Mouse (Mus musculus): ENCODE data around the gene Vtn. TPM values are rescaled to one million over a fixed set of nuclear protein-coding genes. Genes with fewer than 3 reads are reported as not detected.

Gene Vtn
- not detected in 2 replicates for total RNA-seq (2014; fragmentation: Nextera tagmentation)
- not detected in 2 replicates for total RNA-seq (2017)
- polyA plus RNA-seq (2012) = not detected in 2 replicates

DNA sequence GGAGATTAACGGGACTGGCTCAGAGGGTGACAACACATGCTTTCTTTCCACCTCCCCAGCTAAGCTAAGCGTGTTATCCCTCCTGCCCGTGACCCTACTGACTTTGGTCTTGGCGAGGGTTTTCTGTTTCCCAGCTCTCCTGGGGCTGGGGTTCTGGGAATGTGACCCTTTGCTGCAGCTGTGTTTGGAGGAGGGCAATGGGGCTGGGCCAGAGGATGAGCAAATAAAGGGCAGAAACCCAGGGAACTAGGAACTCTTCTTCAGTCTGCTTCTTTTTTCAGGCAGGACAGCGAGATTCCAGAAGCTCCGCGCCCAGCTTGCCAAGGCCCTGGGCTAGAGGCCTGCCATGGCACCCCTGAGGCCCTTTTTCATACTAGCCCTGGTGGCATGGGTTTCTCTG, at the start of gene Vtn:
TSS of gene Vtn (plus strand) at position 88 of the 400 bp plus-strand sequence.
- ATAC-seq (ENCODE audit: extremely low read depth, insufficient number of reproducible peaks, low FRiP score, poor library complexity, severe bottlenecking) = no peak
- H3K9me3 ChIP-seq (replicated peaks) = no peaks in the 10 kb centered on the region
- H3K4me3 ChIP-seq (ENCODE audit: low read depth, low read length) = peak within 1 kb of the TSS; percentile 64; the same call in 1 of the 2 replicates
- DNase-seq (ENCODE audit: low spot score) = no peak
- peaks cover 21% of the 10 kb centered on the region for H3K4me1 ChIP-seq (ENCODE audit: insufficient read depth, low read depth, low read length)
- H3K27me3 ChIP-seq (ENCODE audit: insufficient read depth, low read length) = peaks cover 50% of the 10 kb centered on the region
- TF ChIP-seq GATA2 (IDR thresholded peaks at IDR 0.05; ENCODE audit: borderline replicate concordance, low read depth, low read length) = no peak
- no peak for TF ChIP-seq POLR2AphosphoS5 (IDR thresholded peaks at IDR 0.05; ENCODE audit: insufficient replicate concordance, low read depth, low read length)
- H3K36me3 ChIP-seq (replicated peaks) = peaks cover 7% of the 10 kb centered on the region

DNA sequence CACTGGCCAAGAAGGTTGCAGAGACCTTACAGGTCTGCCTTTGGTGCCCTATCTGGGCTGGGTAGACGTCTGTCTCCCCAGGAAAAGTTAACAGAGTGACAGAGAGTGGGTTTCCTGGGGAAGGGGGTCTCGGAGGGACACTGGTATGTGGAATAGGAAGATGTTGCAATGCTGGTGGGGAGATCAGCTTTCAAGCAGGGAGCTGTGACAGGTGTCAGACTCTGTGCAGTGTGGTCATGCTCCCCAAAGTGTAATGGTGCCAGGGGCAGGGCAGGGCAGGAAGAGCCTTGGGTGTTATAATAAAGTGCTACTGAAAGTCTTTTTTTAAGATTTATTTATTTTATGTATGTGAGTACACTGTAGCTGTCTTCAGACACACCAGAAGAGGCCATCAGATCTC, 48.6 kb upstream of the Vtn start:
- Histone ChIP-seq H3K27me3 (ENCODE audit: insufficient read depth, low read length) (peaks cover 30% of the 10 kb centered on the region), H3K4me3 (ENCODE audit: low read depth, low read length) (no peak overlapping the region), H3K4me1 (ENCODE audit: insufficient read depth, low read depth, low read length) (no peaks in the 10 kb centered on the region; the same call in 1 of the 2 replicates), H3K9me3 (replicated peaks) (no peaks in the 10 kb centered on the region), H3K36me3 (replicated peaks) (no peaks in the 10 kb centered on the region)
- no peak for DNase-seq (ENCODE audit: low spot score)
- ATAC-seq (ENCODE audit: extremely low read depth, insufficient number of reproducible peaks, low FRiP score, poor library complexity, severe bottlenecking) = no peak
- TF ChIP-seq GATA2 (IDR thresholded peaks at IDR 0.05; ENCODE audit: borderline replicate concordance, low read depth, low read length) (no peak), TAL1 (conservative IDR thresholded peaks at IDR 0.05; ENCODE audit: low read depth, low read length) (no peak)

- Histone ChIP-seq H3K4me3 (ENCODE audit: low read depth, low read length) (no peak overlapping the region), H3K27me3 (ENCODE audit: insufficient read depth, low read length) (peaks cover 27% of the 10 kb centered on the region), H3K9me3 (replicated peaks) (no peaks in the 10 kb centered on the region), H3K4me1 (ENCODE audit: insufficient read depth, low read depth, low read length) (no peaks in the 10 kb centered on the region; the same call in 1 of the 2 replicates), H3K36me3 (replicated peaks) (no peaks in the 10 kb centered on the region)
- DNase-seq (ENCODE audit: low spot score) (no peak), ATAC-seq (ENCODE audit: extremely low read depth, insufficient number of reproducible peaks, low FRiP score, poor library complexity, severe bottlenecking) (no peak)
- no peak for TF ChIP-seq POLR2AphosphoS5 (IDR thresholded peaks at IDR 0.05; ENCODE audit: insufficient replicate concordance, low read depth, low read length)
- TF ChIP-seq CTCF (IDR thresholded peaks at IDR 0.05; ENCODE audit: low read depth, low read length) = peak; percentile 47; the same call in 1 of the 2 replicates
- no peak for TF ChIP-seq TAL1 (conservative IDR thresholded peaks at IDR 0.05; ENCODE audit: low read depth, low read length)
Observed at GRCm38 (mm10) chr11:78453675-78454074, 45.2 kb upstream of the Vtn start.

DNA sequence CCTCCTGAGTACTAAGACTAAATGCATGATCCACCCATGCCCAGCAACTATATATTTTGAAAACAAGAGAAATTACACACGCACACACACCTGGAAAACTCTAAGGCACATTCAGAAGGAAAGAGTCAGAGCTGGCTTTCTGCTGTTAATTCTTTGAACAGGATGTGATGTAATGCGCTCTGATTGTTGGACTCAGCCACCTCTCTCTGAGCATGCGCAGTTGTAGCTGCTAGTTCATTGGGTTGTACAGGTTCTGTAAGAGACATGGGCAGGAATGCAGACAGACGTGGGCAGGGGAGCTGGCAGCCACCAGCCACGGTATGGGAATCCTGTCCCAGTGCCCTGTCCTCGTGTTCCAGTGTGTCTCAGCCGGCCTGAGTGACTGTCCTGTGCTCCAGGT, 44.6 kb upstream of the Vtn start:
- H3K36me3 ChIP-seq (replicated peaks) = no peaks in the 10 kb centered on the region
- H3K9me3 ChIP-seq (replicated peaks) = no peaks in the 10 kb centered on the region
- peaks cover 27% of the 10 kb centered on the region for H3K27me3 ChIP-seq (ENCODE audit: insufficient read depth, low read length)
- ATAC-seq (ENCODE audit: extremely low read depth, insufficient number of reproducible peaks, low FRiP score, poor library complexity, severe bottlenecking) (no peak), DNase-seq (ENCODE audit: low spot score) (no peak)
- H3K4me1 ChIP-seq (ENCODE audit: insufficient read depth, low read depth, low read length) = no peaks in the 10 kb centered on the region; the same call in 1 of the 2 replicates
- no peak overlapping the region for H3K4me3 ChIP-seq (ENCODE audit: low read depth, low read length)
- TF ChIP-seq CTCF (IDR thresholded peaks at IDR 0.05; ENCODE audit: low read depth, low read length) = no peak
- TF ChIP-seq GATA1 (IDR thresholded peaks at IDR 0.05; ENCODE audit: borderline replicate concordance, low read length) = no peak
- TF ChIP-seq GATA2 (IDR thresholded peaks at IDR 0.05; ENCODE audit: borderline replicate concordance, low read depth, low read length) = no peak
- TF ChIP-seq TAL1 (conservative IDR thresholded peaks at IDR 0.05; ENCODE audit: low read depth, low read length) = no peak
- TF ChIP-seq POLR2AphosphoS5 (IDR thresholded peaks at IDR 0.05; ENCODE audit: insufficient replicate concordance, low read depth, low read length) = no peak

DNA sequence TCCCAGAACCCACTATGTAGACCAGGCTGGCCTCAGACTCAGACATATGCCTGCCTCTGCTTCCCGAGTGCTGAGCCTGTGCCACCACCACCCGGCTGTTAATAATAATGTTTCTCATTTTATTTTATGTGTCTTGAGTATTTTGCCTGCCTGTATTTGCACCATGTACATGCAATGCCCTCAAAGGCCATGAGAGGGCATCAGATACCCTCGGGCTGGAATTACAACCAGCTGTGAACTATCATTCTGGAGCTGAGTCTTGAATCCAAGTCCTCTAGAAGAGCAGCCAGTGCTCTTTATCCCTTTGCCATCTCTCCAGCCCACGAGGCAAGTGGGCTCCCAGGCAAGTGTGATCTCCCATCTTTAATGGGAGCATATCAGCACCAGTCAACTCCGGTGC, 43.6 kb upstream of the Vtn start:
- no peak overlapping the region for H3K4me3 ChIP-seq (ENCODE audit: low read depth, low read length)
- H3K27me3 ChIP-seq (ENCODE audit: insufficient read depth, low read length) = peaks cover 24% of the 10 kb centered on the region
- ATAC-seq (ENCODE audit: extremely low read depth, insufficient number of reproducible peaks, low FRiP score, poor library complexity, severe bottlenecking) (no peak), DNase-seq (ENCODE audit: low spot score) (no peak)
- no peaks in the 10 kb centered on the region for H3K36me3 ChIP-seq (replicated peaks)
- H3K9me3 ChIP-seq (replicated peaks) = no peaks in the 10 kb centered on the region
- H3K4me1 ChIP-seq (ENCODE audit: insufficient read depth, low read depth, low read length) = no peaks in the 10 kb centered on the region; the same call in 1 of the 2 replicates
- no peak for TF ChIP-seq POLR2AphosphoS5 (IDR thresholded peaks at IDR 0.05; ENCODE audit: insufficient replicate concordance, low read depth, low read length)
- TF ChIP-seq CTCF (IDR thresholded peaks at IDR 0.05; ENCODE audit: low read depth, low read length) = peak; percentile 15; the same call in 1 of the 2 replicates

GRCm38 (mm10) chr11:78458740-78459139, 40.2 kb upstream of the Vtn start:
- ATAC-seq (ENCODE audit: extremely low read depth, insufficient number of reproducible peaks, low FRiP score, poor library complexity, severe bottlenecking) = no peak
- peaks cover 2% of the 10 kb centered on the region for H3K4me1 ChIP-seq (ENCODE audit: insufficient read depth, low read depth, low read length)
- no peak for TF ChIP-seq GATA1 (IDR thresholded peaks at IDR 0.05; ENCODE audit: borderline replicate concordance, low read length)
- no peak for TF ChIP-seq POLR2AphosphoS5 (IDR thresholded peaks at IDR 0.05; ENCODE audit: insufficient replicate concordance, low read depth, low read length)
- TF ChIP-seq TAL1 (conservative IDR thresholded peaks at IDR 0.05; ENCODE audit: low read depth, low read length) = no peak
- no peak for TF ChIP-seq CTCF (IDR thresholded peaks at IDR 0.05; ENCODE audit: low read depth, low read length)
- TF ChIP-seq GATA2 (IDR thresholded peaks at IDR 0.05; ENCODE audit: borderline replicate concordance, low read depth, low read length) = no peak
- peaks cover 17% of the 10 kb centered on the region for H3K27me3 ChIP-seq (ENCODE audit: insufficient read depth, low read length)
- DNase-seq (ENCODE audit: low spot score) = no peak
- H3K9me3 ChIP-seq (replicated peaks) = no peaks in the 10 kb centered on the region; the same call in 1 of the 2 replicates
- no peak overlapping the region for H3K4me3 ChIP-seq (ENCODE audit: low read depth, low read length)
- H3K36me3 ChIP-seq (replicated peaks) = no peaks in the 10 kb centered on the region

DNA sequence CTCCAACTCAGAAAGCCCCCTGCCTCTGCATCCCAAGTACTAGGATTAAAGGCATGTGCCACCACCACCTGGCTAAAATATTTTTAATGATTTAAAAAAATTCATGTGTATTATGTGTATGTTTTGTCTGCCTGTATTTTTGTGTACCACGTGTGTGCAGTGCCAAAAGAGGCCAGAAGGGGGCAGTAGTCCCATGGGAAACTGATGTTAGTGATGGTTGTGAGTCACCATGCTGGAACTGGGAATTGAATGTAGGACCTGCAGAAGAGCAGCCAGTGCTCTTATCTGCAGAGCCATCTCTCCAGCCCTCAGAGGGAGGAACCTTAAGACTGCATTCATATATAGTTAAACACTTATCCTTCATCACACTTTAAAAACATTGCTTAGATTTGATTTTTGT, 37.0 kb upstream of the Vtn start:
- H3K27me3 ChIP-seq (ENCODE audit: insufficient read depth, low read length) = peaks cover 23% of the 10 kb centered on the region
- H3K9me3 ChIP-seq (replicated peaks) = no peaks in the 10 kb centered on the region; the same call in 1 of the 2 replicates
- no peak overlapping the region for H3K4me3 ChIP-seq (ENCODE audit: low read depth, low read length)
- ATAC-seq (ENCODE audit: extremely low read depth, insufficient number of reproducible peaks, low FRiP score, poor library complexity, severe bottlenecking) = no peak
- peaks cover 2% of the 10 kb centered on the region for H3K4me1 ChIP-seq (ENCODE audit: insufficient read depth, low read depth, low read length)
- no peak for DNase-seq (ENCODE audit: low spot score)
- H3K36me3 ChIP-seq (replicated peaks) = no peaks in the 10 kb centered on the region
- TF ChIP-seq POLR2AphosphoS5 (IDR thresholded peaks at IDR 0.05; ENCODE audit: insufficient replicate concordance, low read depth, low read length) (no peak), GATA2 (IDR thresholded peaks at IDR 0.05; ENCODE audit: borderline replicate concordance, low read depth, low read length) (no peak), TAL1 (conservative IDR thresholded peaks at IDR 0.05; ENCODE audit: low read depth, low read length) (no peak), CTCF (IDR thresholded peaks at IDR 0.05; ENCODE audit: low read depth, low read length) (no peak), GATA1 (IDR thresholded peaks at IDR 0.05; ENCODE audit: borderline replicate concordance, low read length) (no peak)

All from G1E (cell line).